Mouse (Mus musculus): ENCODE measurements around the gene Spata20.

Spata20 gene

GRCm38 (mm10) chr11:94454756-94455155 lies 31.2 kb downstream of the Spata20 start:
- DNase-seq (ENCODE audit: low read depth, low spot score): no peak

DNA sequence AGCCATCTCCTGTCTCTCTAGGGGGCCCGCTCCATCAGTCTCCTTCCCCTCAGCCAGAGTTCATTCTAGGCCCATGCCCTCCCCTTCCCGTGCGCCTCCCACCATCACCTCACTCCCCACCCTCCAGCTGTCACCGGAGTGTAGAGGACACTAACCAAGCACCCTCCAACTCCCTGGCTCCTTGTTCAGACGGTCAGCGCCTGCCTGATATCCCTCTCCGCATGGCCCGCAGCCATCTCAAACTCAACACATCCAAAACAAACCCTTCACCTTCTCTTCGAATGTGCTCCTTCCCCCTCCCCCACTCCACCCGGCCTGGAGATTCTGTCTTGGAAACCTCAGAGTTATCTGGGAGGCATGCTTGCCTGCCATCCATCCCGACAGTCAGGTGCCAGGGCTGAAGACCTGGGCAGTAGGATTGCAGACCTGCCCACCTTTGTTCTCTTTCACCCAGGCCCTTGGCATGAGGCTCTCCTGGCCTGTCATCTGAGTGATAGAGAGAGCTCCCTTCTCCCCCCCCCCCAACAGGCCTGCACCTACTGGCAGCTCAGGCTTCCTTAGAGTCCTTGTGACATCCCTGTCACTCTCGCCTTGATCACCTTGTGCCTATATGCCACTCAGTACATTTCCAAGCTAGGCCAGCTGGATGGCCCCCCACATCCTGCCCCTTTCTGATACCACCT lies 34.7 kb downstream of the Spata20 start:
- no peak for DNase-seq (ENCODE audit: low read depth, low spot score)

DNA sequence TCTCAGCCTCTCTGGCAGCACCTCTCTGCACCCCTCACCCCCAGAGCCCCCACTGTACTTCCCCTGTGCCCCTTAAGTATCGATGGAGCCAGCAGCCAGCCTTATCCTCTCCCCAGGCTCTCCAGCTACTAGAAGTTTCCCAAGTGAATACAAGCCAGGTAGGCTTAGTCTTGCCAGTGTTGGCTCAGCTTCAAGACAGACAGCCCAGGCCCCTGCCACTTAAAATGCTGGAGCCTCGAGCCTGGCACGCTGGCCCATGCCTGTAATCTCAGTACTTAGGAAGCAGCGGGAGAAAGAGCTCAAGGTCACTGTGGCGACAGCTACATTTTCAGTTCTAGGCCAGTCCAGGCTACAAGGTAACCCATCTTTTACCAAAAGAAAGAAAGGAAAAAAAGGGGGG lies 36.1 kb downstream of the Spata20 start:
- no peak for DNase-seq (ENCODE audit: low read depth, low spot score)

DNA sequence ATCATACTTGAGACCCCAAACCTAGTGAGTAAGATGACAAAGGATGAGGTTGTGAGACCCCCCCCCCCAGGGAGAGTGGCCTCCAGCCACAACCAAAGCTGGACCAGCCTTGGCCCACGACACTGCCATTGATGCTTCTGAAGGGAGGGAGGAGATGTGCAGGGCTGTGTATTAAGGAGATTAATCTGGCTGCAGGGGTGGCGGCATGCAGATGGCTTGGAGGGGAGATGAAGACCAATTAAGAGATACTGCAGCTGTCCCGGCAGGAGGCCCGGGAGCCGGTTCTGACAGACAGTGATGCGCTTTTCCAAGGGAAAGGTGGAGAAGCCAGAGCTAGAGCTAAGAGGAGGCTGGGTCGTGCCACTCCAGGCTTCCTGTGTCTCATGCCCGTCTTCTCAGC lies 36.7 kb downstream of the Spata20 start:
- DNase-seq (ENCODE audit: low read depth, low spot score): no peak

GRCm38 (mm10) chr11:94447017-94447416 lies 39.0 kb downstream of the Spata20 start:
- DNase-seq (ENCODE audit: low read depth, low spot score): no peak

- no peak for DNase-seq (ENCODE audit: low read depth, low spot score)
Measured at GRCm38 (mm10) chr11:94445300-94445699, 40.7 kb downstream of the Spata20 start.

DNA sequence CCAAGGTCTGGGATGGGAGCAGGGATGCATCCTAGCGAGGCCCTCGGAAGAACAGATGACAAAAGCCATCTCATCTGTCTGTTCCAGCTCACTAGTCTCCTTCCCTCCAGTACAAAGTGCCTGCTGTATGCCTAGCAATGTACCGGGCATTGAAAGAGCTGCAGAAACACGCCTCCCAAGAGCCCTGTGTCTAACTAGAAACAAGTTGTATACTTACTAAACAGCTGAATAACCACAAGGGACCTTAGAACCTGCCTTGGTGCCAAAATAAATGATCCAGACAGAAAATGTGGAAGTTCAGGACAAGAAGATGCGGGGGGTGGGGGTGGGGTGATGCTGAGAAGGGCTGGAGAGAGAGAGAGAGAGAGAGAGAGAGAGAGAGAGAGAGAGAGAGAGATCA lies 41.1 kb downstream of the Spata20 start:
- no peak for DNase-seq (ENCODE audit: low read depth, low spot score)

- no peak for DNase-seq (ENCODE audit: low read depth, low spot score)
Measured at GRCm38 (mm10) chr11:94441752-94442151, 44.2 kb downstream of the Spata20 start.

DNA sequence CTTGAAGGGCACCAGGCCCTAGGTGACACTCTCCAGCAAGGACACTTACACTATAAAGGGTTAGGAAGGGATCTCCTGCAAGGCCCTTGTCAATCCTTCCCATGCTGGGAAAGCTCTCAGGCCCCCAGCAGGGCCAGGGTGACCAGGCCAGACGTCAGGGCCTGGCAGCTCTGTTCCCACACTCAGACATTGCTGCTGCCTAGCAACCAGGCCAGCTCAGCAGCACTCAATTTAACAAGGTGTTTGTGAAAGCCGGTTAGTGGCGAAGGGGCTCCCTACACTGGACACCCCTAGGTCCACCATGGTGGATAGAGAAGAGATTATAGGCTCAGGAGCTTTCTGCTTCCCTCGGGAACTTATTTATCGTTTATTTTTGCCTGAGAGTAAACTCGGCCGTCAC lies 44.9 kb downstream of the Spata20 start:
- DNase-seq (ENCODE audit: low read depth, low spot score): no peak

- DNase-seq (ENCODE audit: low read depth, low spot score): no peak
Measured at GRCm38 (mm10) chr11:94440421-94440820, 45.6 kb downstream of the Spata20 start.

DNA sequence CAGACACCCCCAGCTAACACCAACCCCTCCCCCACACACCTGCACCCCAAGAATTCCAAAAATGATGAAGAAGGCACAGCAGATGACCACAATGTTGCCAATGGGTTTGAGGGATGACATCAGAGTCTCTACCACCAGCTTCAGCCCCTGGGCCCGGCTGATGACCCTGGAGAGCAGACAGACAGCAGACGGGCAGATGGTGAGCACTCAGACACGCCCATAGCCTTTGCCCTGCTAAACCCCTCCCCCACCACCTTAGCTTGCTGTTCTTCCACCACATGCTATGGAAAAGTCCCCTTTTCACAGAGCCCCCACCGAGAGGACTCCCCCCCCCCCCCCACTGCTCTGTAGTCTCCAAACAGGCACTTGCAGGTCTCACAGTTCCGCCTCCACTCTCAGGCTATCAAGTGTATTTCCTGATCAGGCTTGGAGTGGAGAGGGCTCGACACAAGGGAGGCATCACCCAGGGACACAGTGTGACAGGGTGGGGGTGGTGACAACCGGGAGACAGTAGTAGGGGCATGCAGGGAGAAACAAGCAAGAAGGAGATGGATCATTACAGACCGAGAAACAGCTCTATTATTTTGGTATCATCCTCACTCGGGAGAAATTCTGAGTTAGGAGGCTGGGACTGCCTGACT lies 56.8 kb downstream of the Spata20 start:
- no peak for DNase-seq (ENCODE audit: low read depth, low spot score)
